14 mouse cellular contexts compared by ENCODE assay signal in genomic region chr15:96626871-96627270, GRCm38 (mm10). TPM values are rescaled to one million over a fixed set of nuclear protein-coding genes. Genes with fewer than 3 reads are reported as not detected.
DNase-seq lines count a peak whose midpoint lies in the region; ATAC-seq and TF ChIP-seq lines count a peak whose summit lies in the region.
"Had no signal": no experiment of that assay in that cellular context is flagged by ENCODE, and none has a peak within 500 bp of the region (broad histone marks: within the 10 kb centered on the region; RNA-seq: fewer than 3 reads in every experiment).

No protein-coding gene starts in this region.

- no peak for TF ChIP-seq CTCF in hindbrain, postnatal 0 days (IDR thresholded peaks at IDR 0.05; ENCODE audit: low read depth)
- TF ChIP-seq CTCF in midbrain, postnatal 0 days (IDR thresholded peaks at IDR 0.05): no peak

- 59% methylated on average over 5 of the region's 5 CpGs for WGBS in heart, embryonic 10.5 days
- WGBS in hindbrain, embryonic 12.5 days: 84% methylated on average over 5 of the region's 5 CpGs
- WGBS in hindbrain, postnatal 0 days: 73% methylated on average over 5 of the region's 5 CpGs
- WGBS in midbrain, embryonic 15.5 days: 67% methylated on average over 5 of the region's 5 CpGs
- 69% methylated on average over 5 of the region's 5 CpGs for WGBS in midbrain, postnatal 0 days

- H3K36me3 ChIP-seq in heart, embryonic 10.5 days: peaks cover 44% of the 10 kb centered on the region
- peaks cover 30% of the 10 kb centered on the region for H3K36me3 ChIP-seq in hindbrain, embryonic 12.5 days
- H3K36me3 ChIP-seq in hindbrain, postnatal 0 days (ENCODE audit: insufficient read depth, low read length): peaks cover 9% of the 10 kb centered on the region
- peaks cover 22% of the 10 kb centered on the region for H3K36me3 ChIP-seq in midbrain, embryonic 15.5 days (replicated peaks)
- peaks cover 14% of the 10 kb centered on the region for H3K36me3 ChIP-seq in midbrain, postnatal 0 days (ENCODE audit: insufficient read depth, low read length)

- H3K9me3 ChIP-seq in heart, embryonic 10.5 days: peaks cover 6% of the 10 kb centered on the region; the same call in 1 of the 2 replicates
- no peaks in the 10 kb centered on the region for H3K9me3 ChIP-seq in hindbrain, embryonic 12.5 days (replicated peaks)
- no peaks in the 10 kb centered on the region for H3K9me3 ChIP-seq in hindbrain, postnatal 0 days (ENCODE audit: low read length)
- H3K9me3 ChIP-seq in midbrain, embryonic 15.5 days: no peaks in the 10 kb centered on the region; the same call in 1 of the 2 replicates
- no peaks in the 10 kb centered on the region for H3K9me3 ChIP-seq in midbrain, postnatal 0 days (ENCODE audit: low read length)

- no peaks in the 10 kb centered on the region for H3K27me3 ChIP-seq in heart, embryonic 10.5 days (ENCODE audit: insufficient read depth, poor library complexity, severe bottlenecking)
- H3K27me3 ChIP-seq in hindbrain, embryonic 12.5 days: no peaks in the 10 kb centered on the region
- H3K27me3 ChIP-seq in hindbrain, postnatal 0 days (ENCODE audit: insufficient read depth, low read length): no peaks in the 10 kb centered on the region
- H3K27me3 ChIP-seq in midbrain, embryonic 15.5 days (replicated peaks): no peaks in the 10 kb centered on the region
- no peaks in the 10 kb centered on the region for H3K27me3 ChIP-seq in midbrain, postnatal 0 days (ENCODE audit: insufficient read depth, low read length)

- ATAC-seq in hindbrain, embryonic 12.5 days (ENCODE audit: low FRiP score): no peak
- ATAC-seq in hindbrain, postnatal 0 days: no peak
- ATAC-seq in midbrain, embryonic 15.5 days (replicated peaks): no peak
- no peak for ATAC-seq in midbrain, postnatal 0 days (ENCODE audit: low FRiP score)
- no peak for ATAC-seq in erythroblast, adult 5-6 weeks (replicated peaks; ENCODE audit: low FRiP score, poor library complexity, severe bottlenecking)
- ATAC-seq: forebrain, embryonic 16.5 days had no signal

- H3K27ac ChIP-seq in heart, embryonic 10.5 days: peak overlapping the region; percentile 75
- H3K27ac ChIP-seq in hindbrain, embryonic 12.5 days: peak overlapping the region; percentile 23; the same call in 1 of the 2 replicates
- H3K27ac ChIP-seq in hindbrain, postnatal 0 days: no peak overlapping the region
- H3K27ac ChIP-seq in midbrain, embryonic 15.5 days: peak overlapping the region; percentile 47; the same call in 1 of the 2 replicates
- no peak overlapping the region for H3K27ac ChIP-seq in midbrain, postnatal 0 days (ENCODE audit: low read depth, low read length)
- H3K27ac ChIP-seq: embryonic facial prominence, embryonic 10.5 days; stomach, postnatal 0 days had no signal

- DNase-seq in heart, embryonic 10.5 days (ENCODE audit: low spot score): no peak
- DNase-seq in heart, postnatal 14 days: no peak
- DNase-seq in hindbrain, postnatal 0 days (ENCODE audit: low spot score): no peak
- no peak for DNase-seq in midbrain, postnatal 0 days (ENCODE audit: low spot score)
- DNase-seq in left cerebral cortex, postnatal 10 days (ENCODE audit: extremely low spot score in 1 of 2, low spot score in 2 of 2): no peak
- DNase-seq: adrenal gland, postnatal 10 days; cerebellum, adult 18-20 months had no signal

- H3K4me2 ChIP-seq in hindbrain, embryonic 12.5 days (replicated peaks): no peak overlapping the region
- H3K4me2 ChIP-seq in hindbrain, postnatal 0 days (ENCODE audit: low read depth, low read length): no peak overlapping the region
- H3K4me2 ChIP-seq in midbrain, embryonic 15.5 days: no peak overlapping the region
- no peak overlapping the region for H3K4me2 ChIP-seq in midbrain, postnatal 0 days (ENCODE audit: low read depth, low read length, poor library complexity, severe bottlenecking)

- H3K4me3 ChIP-seq in heart, embryonic 10.5 days: no peak overlapping the region
- H3K4me3 ChIP-seq in hindbrain, embryonic 12.5 days: no peak overlapping the region
- no peak overlapping the region for H3K4me3 ChIP-seq in hindbrain, postnatal 0 days (ENCODE audit: low read length)
- H3K4me3 ChIP-seq in midbrain, embryonic 15.5 days: no peak overlapping the region
- no peak overlapping the region for H3K4me3 ChIP-seq in midbrain, postnatal 0 days (ENCODE audit: low read depth, low read length)
- H3K4me3 ChIP-seq: embryonic facial prominence, embryonic 10.5 days; erythroblast, embryonic 14.5 days had no signal

- intact Hi-C loops in heart, postnatal 14 days (cut with DNase I): no loop called here
- intact Hi-C loops in left cerebral cortex, postnatal 10 days (cut with DNase I): no loop called here

- H3K9ac ChIP-seq in hindbrain, embryonic 12.5 days: no peak overlapping the region
- H3K9ac ChIP-seq in hindbrain, postnatal 0 days (replicated peaks; ENCODE audit: low read length): no peak overlapping the region
- H3K9ac ChIP-seq in midbrain, embryonic 15.5 days: no peak overlapping the region
- H3K9ac ChIP-seq in midbrain, postnatal 0 days (replicated peaks; ENCODE audit: low read length, poor library complexity, severe bottlenecking): no peak overlapping the region

- peaks cover 31% of the 10 kb centered on the region for H3K4me1 ChIP-seq in heart, embryonic 10.5 days
- peaks cover 7% of the 10 kb centered on the region; the same call in 1 of the 2 replicates for H3K4me1 ChIP-seq in hindbrain, embryonic 12.5 days
- H3K4me1 ChIP-seq in hindbrain, postnatal 0 days (ENCODE audit: insufficient read depth, low read length): no peaks in the 10 kb centered on the region
- H3K4me1 ChIP-seq in midbrain, embryonic 15.5 days: peaks cover 12% of the 10 kb centered on the region; the same call in 1 of the 2 replicates
- H3K4me1 ChIP-seq in midbrain, postnatal 0 days (ENCODE audit: insufficient read depth, low read length): no peaks in the 10 kb centered on the region

RNA-seq across cellular contexts. Expression of gene Slc38a1, which starts 15.8 kb away (rescaled TPM):
- polyA plus RNA-seq in heart, embryonic 10.5 days (2016; fragmentation: Nextera tagmentation; extraction: Ambion mirVana): 90.5 and 96.2 TPM in 2 replicates
- total RNA-seq in heart, postnatal 14 days (2021): 10 to 100 TPM; 33.6 to 35.4 TPM
- polyA plus RNA-seq in hindbrain, embryonic 12.5 days (2016; fragmentation: Nextera tagmentation; extraction: Ambion mirVana): 152 and 155 TPM in 2 replicates
- 82.6 and 89.1 TPM in 2 replicates for total RNA-seq in hindbrain, postnatal 0 days (2014; rRNA removed)
- 109 and 115 TPM in 2 replicates for polyA plus RNA-seq in hindbrain, postnatal 0 days (2015; fragmentation: Nextera tagmentation; extraction: Ambion mirVana)
- polyA plus RNA-seq in midbrain, embryonic 15.5 days (2015; fragmentation: Nextera tagmentation; extraction: Ambion mirVana): 132 and 144 TPM in 2 replicates
- total RNA-seq in midbrain, postnatal 0 days (2014; rRNA removed): 75.2 and 90.4 TPM in 2 replicates
- polyA plus RNA-seq in midbrain, postnatal 0 days (2015; fragmentation: Nextera tagmentation; extraction: Ambion mirVana): 76.1 and 91.2 TPM in 2 replicates
- 15.3 and 27.3 TPM in 2 replicates for total RNA-seq in erythroblast, adult 5-6 weeks (2015; ENCODE audit: low replicate concordance)
- 6.6 TPM in 2 replicates for total RNA-seq in erythroblast, adult 5-6 weeks (2017; ENCODE audit: low replicate concordance)
- total RNA-seq in left cerebral cortex, postnatal 10 days (2021): 10 to 100 TPM; 85.2 to 91.0 TPM

Comparison
In these comparisons a context has a peak if more than half of its experiments do, and no peak if none do; other contexts are left out.
1. H3K27ac ChIP-seq: peak in heart, embryonic 10.5 days (single experiment), hindbrain, embryonic 12.5 days (single experiment) and midbrain, embryonic 15.5 days (single experiment); none in hindbrain, postnatal 0 days (single experiment) and midbrain, postnatal 0 days (single experiment).